Mouse (Mus musculus) thymus, postnatal 36 days (tissue): ENCODE data around the gene Icam5.
"Not testable (repeated sequence)": the region's sequence is repeated elsewhere in the genome, so short reads cannot be mapped to it uniquely, and the experiment has no call there.

ENCODE experiments used
- DNase-seq, 2 experiments: peaks; one replicate each; pipeline ENCODE4 v3.0.0; 2022; ENCODE audit warnings: mixed read lengths in 2 of 2

Gene Icam5

DNA sequence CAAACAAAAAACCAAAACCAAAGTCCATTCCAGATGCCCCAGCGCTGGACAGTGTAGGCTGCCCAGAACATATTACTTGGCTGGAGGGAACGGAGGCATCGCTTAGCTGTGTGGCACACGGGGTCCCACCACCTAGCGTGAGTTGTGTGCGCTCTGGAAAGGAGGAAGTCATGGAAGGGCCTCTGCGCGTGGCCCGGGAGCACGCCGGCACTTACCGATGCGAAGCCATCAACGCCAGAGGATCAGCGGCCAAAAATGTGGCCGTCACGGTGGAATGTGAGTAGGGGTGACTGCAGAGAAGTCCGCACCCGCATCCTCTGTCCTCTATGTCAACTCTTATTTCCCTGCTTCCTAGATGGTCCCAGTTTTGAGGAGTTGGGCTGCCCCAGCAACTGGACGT, 4.3 kb downstream of the Icam5 start:
- DNase-seq: no peak

DNA sequence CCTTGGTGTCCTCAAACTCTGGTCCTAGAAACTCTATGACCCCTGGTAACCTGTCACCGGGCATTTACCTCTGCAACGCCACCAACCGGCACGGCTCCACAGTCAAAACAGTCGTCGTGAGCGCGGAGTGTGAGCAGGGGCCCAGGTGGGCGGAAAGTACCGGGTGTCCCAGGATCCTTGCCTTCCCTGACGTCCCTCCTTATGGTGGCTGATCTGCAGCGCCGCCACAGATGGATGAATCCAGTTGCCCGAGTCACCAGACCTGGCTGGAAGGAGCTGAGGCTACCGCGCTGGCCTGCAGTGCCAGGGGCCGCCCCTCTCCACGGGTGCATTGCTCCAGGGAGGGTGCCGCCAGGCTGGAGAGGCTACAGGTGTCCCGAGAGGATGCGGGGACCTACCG, 4.8 kb downstream of the Icam5 start:
- no peak for DNase-seq

DNA sequence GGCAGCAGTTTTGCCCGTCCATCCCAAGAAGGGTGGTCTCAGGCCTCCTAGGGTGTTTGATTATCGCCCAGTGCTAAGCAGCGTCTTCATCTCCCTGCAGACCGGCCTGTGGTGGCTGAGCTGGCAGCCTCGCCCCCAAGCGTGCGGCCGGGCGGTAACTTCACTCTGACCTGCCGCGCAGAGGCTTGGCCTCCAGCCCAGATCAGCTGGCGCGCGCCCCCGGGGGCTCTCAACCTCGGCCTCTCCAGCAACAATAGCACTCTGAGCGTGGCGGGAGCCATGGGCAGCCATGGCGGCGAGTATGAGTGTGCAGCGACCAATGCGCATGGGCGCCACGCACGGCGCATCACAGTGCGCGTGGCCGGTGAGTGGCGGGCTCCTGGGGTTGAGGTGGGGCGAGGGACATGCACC, 5.6 kb downstream of the Icam5 start:
- no peak for DNase-seq

DNA sequence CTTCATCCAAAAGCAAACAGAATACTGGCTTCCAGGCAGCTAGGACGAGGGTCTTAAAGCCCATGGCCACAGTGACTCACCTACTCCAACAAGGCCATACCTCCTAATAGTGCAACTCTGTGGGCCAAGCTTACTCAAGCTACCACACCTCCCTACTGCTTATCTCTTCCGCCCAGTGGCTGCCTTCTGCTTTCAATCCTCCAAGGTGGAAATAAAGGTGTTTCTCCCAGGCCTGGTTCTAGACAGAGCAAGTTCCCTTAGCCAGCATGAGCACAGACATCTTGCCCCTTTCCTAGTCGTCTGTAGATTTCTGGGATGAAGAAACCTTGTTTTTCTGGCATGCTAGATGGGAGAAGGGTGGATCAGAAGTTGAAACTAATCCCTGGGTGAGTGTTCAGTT, 7.9 kb downstream of the Icam5 start:
- DNase-seq: no peak

DNA sequence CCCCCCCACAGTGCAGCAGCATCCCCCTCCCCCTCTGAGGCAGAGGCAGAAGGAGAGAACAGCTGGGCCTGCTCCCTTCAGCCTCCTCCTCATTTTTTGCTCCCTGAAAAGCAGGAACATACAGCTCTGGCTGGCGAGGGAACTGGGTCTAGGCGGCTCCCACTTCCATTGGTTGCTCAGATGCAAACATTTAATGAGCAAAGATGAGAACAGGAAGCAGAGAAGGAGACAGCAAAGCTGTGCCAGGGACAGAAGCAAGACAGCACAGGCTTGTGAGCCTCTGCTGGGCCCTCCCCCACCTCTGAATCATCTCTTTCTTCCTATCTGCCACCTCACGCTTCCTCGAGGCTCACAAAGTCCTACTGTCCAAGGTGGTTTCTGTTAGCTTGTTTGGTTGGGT, 9.4 kb downstream of the Icam5 start:
- DNase-seq: no peak

DNA sequence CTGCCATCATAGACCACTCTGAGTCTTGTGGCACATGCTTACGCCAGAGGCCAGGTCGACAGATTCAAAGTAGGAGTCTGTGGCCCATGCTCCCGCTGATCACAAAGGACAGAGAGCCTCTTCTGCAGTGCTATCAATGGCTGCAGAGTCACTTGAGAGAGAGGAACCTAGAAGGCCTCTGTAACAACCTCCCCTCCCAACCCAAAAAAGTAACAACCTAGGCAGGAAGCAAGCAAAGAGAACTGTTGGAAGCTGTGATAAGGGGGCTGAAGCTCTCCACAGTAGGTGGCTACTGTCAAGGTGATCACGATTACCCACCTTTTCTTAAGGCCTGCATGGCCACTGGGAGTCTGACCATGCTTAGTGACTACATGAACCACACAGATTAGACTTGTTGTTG, 11.7 kb downstream of the Icam5 start:
- no peak for DNase-seq

DNA sequence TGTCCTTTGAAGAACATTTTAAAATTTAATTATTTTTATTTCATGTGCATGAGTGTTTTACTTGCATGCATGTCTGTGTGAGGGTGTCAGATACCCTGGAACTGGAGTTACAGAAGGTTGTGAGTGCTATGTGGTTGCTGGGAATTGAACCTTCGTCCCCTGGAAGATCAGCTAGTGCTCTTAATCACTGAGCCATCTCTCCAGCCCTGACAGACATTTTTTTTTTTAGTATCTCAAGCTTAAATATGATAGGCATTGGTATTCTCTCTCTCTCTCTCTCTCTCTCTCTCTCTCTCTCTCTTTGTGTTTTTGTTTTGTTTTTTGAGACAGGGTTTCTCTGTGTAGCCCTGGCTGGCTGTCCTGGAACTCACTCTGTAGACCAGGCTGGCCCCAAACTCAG, 12.9 kb downstream of the Icam5 start:
- not testable (repeated sequence) for DNase-seq

DNA sequence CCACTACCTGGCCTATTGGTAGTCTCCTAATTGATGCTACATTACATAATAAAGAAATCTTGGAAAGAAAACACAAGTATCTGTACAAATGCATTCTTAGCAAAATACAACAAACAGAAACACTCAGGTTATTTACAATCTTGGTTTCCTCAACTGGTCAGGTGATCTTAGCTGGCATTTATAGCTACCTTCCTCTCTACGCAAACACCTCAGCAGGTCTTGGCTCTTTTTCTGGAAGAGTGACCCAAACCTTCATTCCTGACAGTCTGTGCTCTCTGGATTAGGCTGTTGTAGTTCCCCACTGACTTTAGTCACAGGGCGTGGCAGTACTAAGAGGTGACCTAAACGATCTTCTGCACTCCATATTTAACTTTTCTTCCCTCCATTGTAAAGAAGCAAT, 13.4 kb downstream of the Icam5 start:
- no peak for DNase-seq

DNA sequence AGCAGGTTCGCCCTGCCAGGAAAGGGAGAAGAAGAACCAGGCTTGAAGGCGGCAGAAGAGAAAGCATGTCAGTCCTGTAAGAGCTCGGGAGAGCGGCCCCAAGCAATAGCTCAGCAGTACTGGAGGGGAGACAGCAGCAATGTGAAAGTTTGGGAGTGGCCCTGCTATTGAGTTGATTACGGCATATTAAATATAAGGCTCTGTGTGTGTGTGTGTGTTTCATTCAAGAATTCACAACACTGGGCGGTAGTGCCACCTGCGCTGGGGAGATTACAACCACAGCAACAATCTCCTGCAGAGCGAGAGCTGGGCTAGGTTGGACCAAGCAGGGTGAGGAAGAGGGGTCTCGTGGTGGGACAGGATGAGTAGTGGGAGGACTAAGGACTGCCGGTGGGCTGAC, 19.7 kb downstream of the Icam5 start:
- DNase-seq: no peak

DNA sequence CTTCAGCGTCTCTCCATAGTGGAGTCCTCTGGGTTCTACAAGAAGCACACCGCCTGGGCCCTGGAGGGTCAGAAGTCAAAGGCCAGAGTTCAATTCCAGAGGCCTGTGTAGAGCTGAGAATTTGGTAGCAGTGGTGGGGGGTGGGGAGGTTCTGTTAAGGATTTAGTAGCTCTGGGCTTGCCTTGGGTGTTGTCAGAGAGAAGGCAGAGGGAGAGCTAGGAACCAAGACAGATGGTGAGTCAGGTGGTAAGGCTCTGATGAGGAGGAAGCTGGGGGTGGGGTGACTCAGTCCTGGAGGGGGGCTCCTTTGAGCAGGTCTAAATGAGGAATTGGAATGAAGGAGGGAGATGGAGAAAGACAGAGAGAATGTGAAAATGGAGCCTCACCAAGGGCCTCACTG, 31.1 kb downstream of the Icam5 start:
- no peak for DNase-seq

DNA sequence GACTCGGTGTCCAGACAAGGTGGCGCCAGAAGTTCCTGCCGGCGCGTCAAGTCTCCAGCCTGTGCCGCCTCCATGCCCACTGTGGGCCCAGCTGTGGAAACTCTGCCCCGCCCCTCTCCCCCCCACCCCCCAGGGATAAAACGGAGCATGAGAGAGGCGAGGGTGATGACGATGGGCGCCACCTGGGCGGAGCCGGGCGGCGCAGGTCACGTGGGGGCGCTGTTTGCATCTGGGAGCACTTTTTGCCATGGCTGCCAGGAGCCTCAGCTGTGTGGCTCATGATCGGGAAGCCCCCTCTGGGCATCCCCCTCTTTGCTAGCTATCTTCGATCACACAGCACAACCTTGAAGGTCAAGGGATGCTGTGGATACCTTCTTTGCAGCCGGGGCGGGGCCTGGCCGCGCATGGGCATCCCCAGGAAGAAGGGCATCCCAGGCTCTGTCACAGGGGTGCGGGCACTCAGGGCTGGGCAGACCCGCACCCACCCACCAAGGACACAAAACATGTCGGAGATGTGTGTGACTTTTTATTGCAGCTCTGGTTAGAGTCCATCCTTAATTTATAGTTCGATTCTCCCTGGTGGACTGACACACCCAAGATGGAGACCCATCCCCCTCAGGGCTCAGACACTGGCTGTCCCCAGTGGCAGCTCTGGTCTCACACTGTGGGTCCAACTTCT, 35.3 kb downstream of the Icam5 start, which contains the start of gene Zglp1:
Gene Zglp1 (minus strand): TSS at position 88 of the 679 bp plus-strand sequence.
- DNase-seq: no peak

DNA sequence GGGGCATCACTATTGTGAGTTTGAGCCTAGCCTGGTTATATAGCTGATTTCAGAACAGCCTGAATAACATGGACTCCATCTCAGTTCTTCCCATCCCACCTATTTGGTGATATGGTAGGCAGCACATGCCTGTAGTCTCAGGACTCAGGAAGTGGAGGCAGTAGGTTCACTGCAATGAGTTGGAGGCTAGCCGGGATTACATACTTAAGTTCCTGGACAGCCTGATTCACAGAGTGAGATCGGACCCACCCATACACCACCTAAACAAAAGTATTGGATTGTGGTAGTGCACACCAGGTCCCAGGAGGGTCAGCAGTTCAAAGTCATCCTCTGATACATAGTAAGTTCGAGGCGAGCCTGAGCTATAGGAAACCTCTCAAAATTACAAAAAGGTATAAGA, 40.8 kb downstream of the Icam5 start:
- no peak for DNase-seq

DNA sequence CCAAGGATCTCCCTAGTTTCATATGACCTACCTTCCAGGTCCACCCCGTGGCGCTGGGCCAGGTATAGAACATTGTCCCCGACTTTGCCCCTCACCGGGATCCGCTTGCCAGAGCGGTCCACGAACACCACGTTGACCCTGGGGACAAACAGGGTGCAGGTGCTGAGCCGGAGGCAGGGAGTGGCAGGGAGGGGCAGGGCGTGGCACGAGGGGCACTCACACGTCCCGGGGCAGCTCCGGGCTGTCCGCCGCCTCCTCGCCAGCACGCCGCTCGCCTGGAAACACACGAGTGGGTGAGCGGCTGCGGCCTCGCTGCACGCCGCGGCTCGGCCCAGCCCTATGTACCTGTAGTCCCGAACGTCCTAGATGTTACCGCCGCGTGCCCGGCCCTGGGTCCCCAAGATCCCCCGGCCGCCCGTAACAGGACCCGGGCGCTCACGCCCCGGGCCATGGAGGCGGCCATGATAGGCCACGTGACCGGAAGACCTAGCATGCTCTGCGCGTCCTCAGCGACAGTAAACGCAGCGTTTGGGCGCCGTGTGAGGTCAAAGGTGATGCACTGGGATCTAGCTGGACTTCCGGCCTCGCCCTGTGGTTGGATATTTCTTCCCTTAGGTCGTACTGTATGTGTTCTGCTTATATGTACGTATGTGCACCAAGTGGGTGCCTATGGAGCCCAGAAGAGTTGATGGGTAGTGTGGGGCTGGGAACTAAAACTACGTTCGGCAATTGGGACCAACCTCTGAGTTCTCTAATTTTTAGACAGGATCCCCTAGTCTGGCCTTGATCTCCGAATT, 41.4 kb downstream of the Icam5 start, which contains the start of the genes Gm49373 and Fdx1l:
Gene Gm49373 (minus strand): TSS at position 53 of the 797 bp plus-strand sequence.
Gene Fdx1l (minus strand): TSS at position 571 of the 797 bp plus-strand sequence.
- DNase-seq: peak; percentile 78 to 83

DNA sequence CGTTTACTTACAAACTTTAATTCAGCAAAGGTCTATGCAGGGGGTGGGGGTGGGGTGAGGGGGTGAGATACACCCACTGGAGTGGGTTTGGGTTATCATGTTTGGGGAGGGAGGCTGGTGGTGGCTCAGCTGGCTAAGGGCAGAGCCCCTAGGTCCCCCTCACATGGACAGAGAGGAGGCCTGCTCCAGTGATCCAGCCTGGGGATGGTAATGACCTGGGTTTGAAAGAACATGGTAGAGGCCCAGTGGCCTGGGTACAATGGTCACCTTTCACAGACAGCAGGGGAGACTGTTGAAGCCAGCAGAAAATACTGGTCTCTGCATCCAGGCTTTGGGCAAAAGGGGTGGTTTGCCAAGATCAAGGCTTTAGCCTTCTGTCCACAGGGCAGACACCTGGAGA, 42.3 kb downstream of the Icam5 start:
- DNase-seq: no peak

DNA sequence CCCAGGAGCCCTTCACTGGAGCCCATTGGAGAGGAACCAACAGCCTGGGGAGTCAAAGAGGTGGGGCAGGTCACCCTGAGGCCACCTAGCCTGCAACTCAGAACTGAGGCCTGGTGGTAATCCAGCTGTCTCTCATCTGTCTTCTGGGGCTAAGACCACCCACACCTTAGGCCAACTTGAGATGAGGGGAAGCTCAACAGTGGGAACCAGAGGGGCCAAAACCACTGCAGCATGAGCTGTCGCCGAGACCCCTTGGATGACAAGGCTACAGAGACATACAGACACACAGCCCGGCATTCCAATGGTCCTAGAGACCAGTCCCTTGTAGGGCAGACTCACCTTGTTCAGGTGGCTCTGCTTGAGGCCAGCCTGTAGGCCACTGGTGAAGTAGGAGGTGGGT, 43.8 kb downstream of the Icam5 start:
- no peak for DNase-seq

DNA sequence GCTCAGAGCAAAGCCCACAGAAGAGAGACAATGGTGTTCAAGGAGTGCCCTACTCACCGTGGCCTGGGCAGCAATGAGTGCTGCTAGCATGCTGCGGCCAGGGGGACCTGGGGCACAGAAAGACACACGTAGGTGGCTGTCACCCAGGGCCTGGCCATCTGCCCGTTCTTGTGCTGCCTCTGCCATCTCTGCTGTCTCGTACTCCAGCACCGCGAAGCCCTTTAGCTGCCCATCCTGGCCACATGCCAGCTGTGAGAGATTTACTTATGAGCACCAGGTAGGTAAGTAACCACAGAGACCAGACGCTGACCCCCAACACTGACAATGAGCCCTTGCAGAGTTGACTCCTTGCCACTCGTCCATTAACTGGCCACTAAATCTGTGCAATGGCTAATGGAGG, 49.3 kb downstream of the Icam5 start:
- no peak for DNase-seq

DNA sequence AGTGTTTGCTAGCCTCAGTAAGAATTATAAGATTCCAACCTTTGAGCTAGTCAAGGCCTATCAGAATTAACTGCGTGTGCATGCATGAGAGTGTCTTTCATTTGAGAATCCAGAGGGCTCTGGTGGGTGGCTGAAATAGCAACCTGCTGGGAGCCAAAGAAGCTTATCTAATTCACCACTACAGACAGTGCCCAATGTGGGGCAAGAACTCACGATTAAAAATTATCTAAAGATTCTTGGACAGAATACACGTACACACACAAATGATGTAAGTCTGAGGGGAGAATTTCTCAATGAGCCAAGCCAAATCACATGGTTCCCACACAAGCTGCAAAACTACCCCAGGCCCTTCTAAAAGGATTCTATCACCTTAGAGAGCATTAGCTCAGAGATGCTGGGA, 51.5 kb downstream of the Icam5 start:
- no peak for DNase-seq
